Mouse (Mus musculus) heart, postnatal 0 days (tissue): Measurements from ENCODE around the gene Tnfsf9.

ENCODE experiments used
- CTCF ChIP-seq: IDR thresholded peaks from 2 replicates; pipeline ENCODE4 v1.5.1; 2016; ENCODE audit warnings: antibody characterized with exemption, control low read depth, low read depth
- EP300 ChIP-seq: IDR thresholded peaks from 2 replicates; pipeline ENCODE4 v1.6.1; 2016; ENCODE audit warnings: antibody characterized with exemption, low read depth

GRCm38 (mm10) chr17:57148343-57148742 is 43.2 kb downstream of the Tnfsf9 start:
- TF ChIP-seq EP300 (no peak), CTCF (no peak)
